Mouse (Mus musculus) heart, adult 2 months (tissue): ENCODE data around the gene Efcab6.

Experiments used
- CTCF ChIP-seq: fragments of 200-600 bp; IDR thresholded peaks from 2 replicates; pipeline ENCODE4 v1.8.1; 2022; ENCODE audit warnings: antibody characterized with exemption, mild to moderate bottlenecking, moderate library complexity
- EP300 ChIP-seq: fragments of 200-500 bp; IDR thresholded peaks from 2 replicates; pipeline ENCODE4 v1.6.1; 2011; ENCODE audit warnings: low read depth, low read length, control low read depth; ENCODE audit not compliant: insufficient read depth
- POLR2A ChIP-seq: fragments of 200-500 bp; IDR thresholded peaks from 2 replicates; pipeline ENCODE4 v1.6.1; 2011; ENCODE audit warnings: mild to moderate bottlenecking, low read depth, low read length, control low read depth; ENCODE audit not compliant: insufficient read depth

DNA sequence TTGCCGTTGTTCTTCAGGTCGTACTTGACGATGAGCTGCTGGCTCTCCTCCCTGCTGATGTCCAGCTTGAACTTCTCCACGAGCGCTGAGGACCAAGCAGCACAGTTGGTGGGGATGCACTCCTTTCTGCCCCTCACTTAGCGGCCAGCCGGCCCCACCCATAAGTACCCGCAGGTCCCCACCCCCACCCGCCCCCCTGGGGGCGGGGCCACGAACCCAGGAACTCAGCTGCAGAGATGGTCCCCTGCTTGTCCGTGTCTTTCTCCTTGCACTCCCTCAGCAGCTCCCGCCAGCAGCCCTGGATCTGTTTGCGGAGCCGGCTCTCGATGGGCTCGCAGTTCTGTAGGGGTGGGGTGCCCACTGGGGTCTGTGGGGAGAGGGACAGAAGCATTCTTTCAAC, 194.2 kb downstream of the Efcab6 start:
- no peak for TF ChIP-seq CTCF
- TF ChIP-seq POLR2A: no peak
- TF ChIP-seq EP300: no peak
